ENCODE assay signal across 10 mouse cellular contexts in the genomic region with DNA sequence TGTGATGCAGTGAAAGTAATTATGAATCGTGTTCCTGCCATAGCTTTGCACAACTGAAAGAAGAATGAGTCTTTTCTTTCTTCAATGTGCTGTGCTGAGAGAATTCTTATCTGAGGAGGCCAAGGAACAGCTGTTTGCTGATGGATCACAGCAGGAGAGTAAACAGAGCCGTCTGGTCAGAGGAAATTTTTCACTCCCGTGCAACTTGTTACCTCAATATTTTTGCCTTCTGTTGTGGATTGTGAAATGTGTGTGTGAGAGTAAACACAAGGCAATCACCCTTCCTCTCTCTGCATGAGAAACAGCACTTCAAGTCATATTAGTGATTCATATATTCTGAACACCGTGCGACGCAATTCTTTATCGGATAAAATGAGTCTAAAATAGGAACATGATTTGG.
A peak's percentile ranks its signal among the peaks of the same experiment; 100 is the strongest.
DNase-seq lines count a peak whose midpoint lies in the region; ATAC-seq and TF ChIP-seq lines count a peak whose summit lies in the region.
"Had no signal": no experiment of that assay in that cellular context is flagged by ENCODE, and none has a peak within 500 bp of the region (broad histone marks: within the 10 kb centered on the region; RNA-seq: fewer than 3 reads in every experiment).

No protein-coding gene starts in this region.

- no peaks in the 10 kb centered on the region for H3K9me3 ChIP-seq in lung, postnatal 0 days (ENCODE audit: low read length)
- H3K9me3 ChIP-seq: limb, embryonic 10.5 days had no signal

- no peaks in the 10 kb centered on the region for H3K27me3 ChIP-seq in lung, postnatal 0 days (replicated peaks; ENCODE audit: insufficient read depth, low read length)

- H3K36me3 ChIP-seq in lung, postnatal 0 days (ENCODE audit: insufficient read depth, low read length) = no peaks in the 10 kb centered on the region
- H3K36me3 ChIP-seq: limb, embryonic 10.5 days had no signal

- peak; percentile 47; the same call in 1 of the 2 replicates for TF ChIP-seq EP300 in lung, postnatal 0 days (IDR thresholded peaks at IDR 0.05)

- peak; percentile 72 for ATAC-seq in lung, postnatal 0 days

- 32% methylated on average over 7 of the region's 7 CpGs for WGBS in lung, postnatal 0 days

- TF ChIP-seq CTCF in lung, postnatal 0 days (IDR thresholded peaks at IDR 0.05) = no peak

- H3K4me3 ChIP-seq in lung, postnatal 0 days (ENCODE audit: low read depth, low read length) = no peak overlapping the region
- H3K4me3 ChIP-seq: limb, embryonic 10.5 days had no signal

- H3K4me2 ChIP-seq in lung, postnatal 0 days (replicated peaks; ENCODE audit: low read depth, low read length) = no peak overlapping the region

- DNase-seq in heart, adult 9 months (ENCODE audit: low spot score in 2 of 2) = peak; percentile 9 to 19
- DNase-seq in heart, postnatal 4 days = no peak
- DNase-seq in R1 (ENCODE audit: low read depth, low spot score) = peak; percentile 2
- DNase-seq in cerebellum, postnatal 14 days = peak; percentile 31 to 53
- DNase-seq in lung, postnatal 0 days (ENCODE audit: low spot score) = peak; percentile 75
- DNase-seq in adrenal gland, adult (ENCODE audit: inconsistent age in 2 of 2, low spot score in 1 of 2) = no peak
- no peak for DNase-seq in frontal cortex, postnatal 25 days (ENCODE audit: low spot score in 2 of 2)
- DNase-seq: heart, postnatal 36 days; thymus, postnatal 14 days had no signal

- no peaks in the 10 kb centered on the region for H3K4me1 ChIP-seq in lung, postnatal 0 days (ENCODE audit: insufficient read depth, low read depth, low read length)
- H3K4me1 ChIP-seq: limb, embryonic 10.5 days had no signal

- H3K27ac ChIP-seq in lung, postnatal 0 days (ENCODE audit: low read length) = no peak overlapping the region
- H3K27ac ChIP-seq: limb, embryonic 10.5 days had no signal

- H3K9ac ChIP-seq in lung, postnatal 0 days (replicated peaks; ENCODE audit: low read depth) = no peak overlapping the region

Comparison
In these comparisons a context has a peak if more than half of its experiments do, and no peak if none do; other contexts are left out.
1. DNase-seq: peak in heart, adult 9 months (2 of 2), R1 (single experiment), cerebellum, postnatal 14 days (2 of 2) and lung, postnatal 0 days (single experiment); none in heart, postnatal 4 days (single experiment), adrenal gland, adult (0 of 2) and frontal cortex, postnatal 25 days (0 of 2).